In genomic region chr17:26686334-26687000, GRCm38 (mm10) we compare ENCODE assay signal across 21 mouse cellular contexts. TPM values are rescaled to one million over a fixed set of nuclear protein-coding genes. Genes with fewer than 3 reads are reported as not detected.
A peak's percentile ranks its signal among the peaks of the same experiment; 100 is the strongest.
DNase-seq lines count a peak whose midpoint lies in the region; ATAC-seq lines count a peak whose summit lies in the region.
"Had no signal": no experiment of that assay in that cellular context is flagged by ENCODE, and none has a peak within 500 bp of the region (broad histone marks: within the 10 kb centered on the region; RNA-seq: fewer than 3 reads in every experiment).

No protein-coding gene starts in this region.

- no peak for DNase-seq in heart, postnatal 14 days
- peak; percentile 18 to 34 for DNase-seq in kidney, postnatal 36 days
- no peak for DNase-seq in kidney, postnatal 14 days
- no peak for DNase-seq in ovary, adult 18-20 months (ENCODE audit: low spot score)
- DNase-seq: adrenal gland, adult 2 months; cerebellum, adult 8-10 months; gastrocnemius, postnatal 14 days; lung, embryonic 14.5 days; lung, postnatal 36 days; thymus, postnatal 36 days had no signal

- no peaks in the 10 kb centered on the region for H3K27me3 ChIP-seq in heart, embryonic 13.5 days (replicated peaks)
- H3K27me3 ChIP-seq: limb, embryonic 15.5 days; midbrain, embryonic 12.5 days; neural tube, embryonic 13.5 days had no signal

- intact Hi-C loops in heart, postnatal 14 days (cut with DNase I) = loop anchor here (10.0 kb wide), 1 partner anchor 408 kb away; no protein-coding TSS in a partner anchor

- 0 out of 2 replicates have a peak overlapping the region, but pooled peaks have one; percentile 5 for H3K27ac ChIP-seq in heart, embryonic 13.5 days (replicated peaks)
- H3K27ac ChIP-seq: heart, embryonic 10.5 days; hindbrain, embryonic 10.5 days; hindbrain, postnatal 0 days; limb, embryonic 15.5 days; midbrain, embryonic 12.5 days; neural tube, embryonic 13.5 days had no signal

- H3K4me1 ChIP-seq in heart, embryonic 13.5 days = peaks cover 36% of the 10 kb centered on the region

- no peak overlapping the region for H3K4me2 ChIP-seq in heart, embryonic 13.5 days
- H3K4me2 ChIP-seq: limb, embryonic 15.5 days; lung, embryonic 14.5 days; midbrain, embryonic 12.5 days; neural tube, embryonic 13.5 days had no signal

- peaks cover 1% of the 10 kb centered on the region; the same call in 1 of the 2 replicates for H3K9me3 ChIP-seq in heart, embryonic 13.5 days
- H3K9me3 ChIP-seq: hindbrain, embryonic 10.5 days; limb, embryonic 15.5 days; midbrain, embryonic 12.5 days; neural tube, embryonic 13.5 days had no signal

- H3K9ac ChIP-seq in heart, embryonic 13.5 days = peak overlapping the region; percentile 48
- H3K9ac ChIP-seq: limb, embryonic 15.5 days; lung, embryonic 14.5 days; midbrain, embryonic 12.5 days; neural tube, embryonic 13.5 days had no signal

- peaks cover 37% of the 10 kb centered on the region for H3K36me3 ChIP-seq in heart, embryonic 13.5 days

- 82% methylated on average over 17 of the region's 17 CpGs for WGBS in heart, embryonic 13.5 days

- no peak overlapping the region for H3K4me3 ChIP-seq in heart, embryonic 13.5 days
- H3K4me3 ChIP-seq: heart, embryonic 10.5 days; hindbrain, embryonic 10.5 days; limb, embryonic 15.5 days; midbrain, embryonic 12.5 days; neural tube, embryonic 13.5 days had no signal

- ATAC-seq in heart, embryonic 13.5 days (ENCODE audit: extremely low read depth, insufficient number of reproducible peaks, low FRiP score, low TSS enrichment) = no peak
- ATAC-seq in erythroblast, adult 5-6 weeks (replicated peaks; ENCODE audit: low FRiP score, poor library complexity, severe bottlenecking) = peak; percentile 28
- ATAC-seq in megakaryocyte-erythroid progenitor cell, adult 5-6 weeks (replicated peaks; ENCODE audit: low FRiP score, low TSS enrichment, poor library complexity, severe bottlenecking) = peak; percentile 64
- ATAC-seq: forebrain, embryonic 14.5 days; hindbrain, postnatal 0 days; intestine, postnatal 0 days had no signal

RNA-seq across cellular contexts. Expression of gene Atp6v0e, which starts 23.4 kb away (rescaled TPM):
- polyA plus RNA-seq in heart, embryonic 13.5 days (2015; fragmentation: Nextera tagmentation; extraction: Ambion mirVana) = 187 and 228 TPM in 2 replicates
- total RNA-seq in heart, postnatal 14 days (2021) = 10 to 100 TPM; 68.1 to 71.3 TPM
- 119 and 130 TPM in 2 replicates for total RNA-seq in erythroblast, adult 5-6 weeks (2015; ENCODE audit: low replicate concordance)
- total RNA-seq in erythroblast, adult 5-6 weeks (2017; ENCODE audit: low replicate concordance) = 100 and 176 TPM in 2 replicates
- 212 and 213 TPM in 2 replicates for total RNA-seq in megakaryocyte-erythroid progenitor cell, adult 5-6 weeks (2014; fragmentation: Nextera tagmentation)
- total RNA-seq in megakaryocyte-erythroid progenitor cell, adult 5-6 weeks (2017) = 270 and 362 TPM in 2 replicates

RNA-seq across cellular contexts. Expression of gene Crebrf, which starts 29.0 kb away (rescaled TPM):
- polyA plus RNA-seq in heart, embryonic 13.5 days (2015; fragmentation: Nextera tagmentation; extraction: Ambion mirVana) = 9.4 and 10.2 TPM in 2 replicates
- total RNA-seq in heart, postnatal 14 days (2021) = 10 to 100 TPM; 44.5 to 49.6 TPM
- 25.9 and 33.4 TPM in 2 replicates for total RNA-seq in erythroblast, adult 5-6 weeks (2015; ENCODE audit: low replicate concordance)
- total RNA-seq in erythroblast, adult 5-6 weeks (2017; ENCODE audit: low replicate concordance) = 65.0 and 158 TPM in 2 replicates
- 11.4 and 12.0 TPM in 2 replicates for total RNA-seq in megakaryocyte-erythroid progenitor cell, adult 5-6 weeks (2014; fragmentation: Nextera tagmentation)
- total RNA-seq in megakaryocyte-erythroid progenitor cell, adult 5-6 weeks (2017) = 17.9 and 37.0 TPM in 2 replicates

Comparison
In these comparisons a context has a peak if more than half of its experiments do, and no peak if none do; other contexts are left out.
1. DNase-seq: peak in kidney, postnatal 36 days (2 of 2); none in heart, postnatal 14 days (0 of 2), kidney, postnatal 14 days (single experiment) and ovary, adult 18-20 months (single experiment).